Mouse (Mus musculus) MEL (cell line): Measurements from ENCODE around the gene Padi1. TPM values are rescaled to one million over a fixed set of nuclear protein-coding genes. Genes with fewer than 3 reads are reported as not detected.

ENCODE experiments used
- DNase-seq: peaks from one replicate; pipeline ENCODE4 v3.0.0; 2011; ENCODE audit warnings: low read depth, low spot score
- H3K27ac ChIP-seq: 2 replicates; pipeline ENCODE4 v1.5.1; 2012; ENCODE audit warnings: low read depth, mild to moderate bottlenecking, control low read depth, low read length, moderate library complexity; ENCODE audit not compliant: control insufficient read depth
- H3K27me3 ChIP-seq, 2 experiments: fragments of 150-350 bp in 1 of 2; sonication (generic) in 1 of 2; 2 replicates each; pipeline ENCODE4 v1.6.1; 2012; ENCODE audit warnings: low read length in 2 of 2, mild to moderate bottlenecking in 2 of 2, improper control_type of control experiment in 1 of 2, moderate library complexity in 1 of 2; ENCODE audit not compliant: insufficient read depth in 2 of 2, control insufficient read depth in 1 of 2
- H3K36me3 ChIP-seq, 2 experiments: 2 replicates each; pipeline ENCODE4 v1.6.1; 2012 to 2014; ENCODE audit warnings: low read length in 2 of 2, improper control_type of control experiment in 1 of 2, inconsistent platforms in 1 of 2, mild to moderate bottlenecking in 1 of 2; ENCODE audit not compliant: insufficient read depth in 2 of 2, control insufficient read depth in 1 of 2
- H3K4me1 ChIP-seq, 2 experiments: fragments of 150-350 bp in 1 of 2; sonication (generic) in 1 of 2; 2 replicates each; pipeline ENCODE4 v1.6.1; 2012; ENCODE audit warnings: low read length in 2 of 2, improper control_type of control experiment in 1 of 2, mild to moderate bottlenecking in 1 of 2; ENCODE audit not compliant: insufficient read depth in 2 of 2, control insufficient read depth in 1 of 2
- H3K4me3 ChIP-seq, 2 experiments: fragments of 150-350 bp in 1 of 2; sonication (generic) in 1 of 2; 2 replicates each; pipeline ENCODE4 v1.5.1; 2012; ENCODE audit warnings: low read depth in 2 of 2, low read length in 2 of 2, mild to moderate bottlenecking in 2 of 2, moderate library complexity in 2 of 2, control low read depth in 1 of 2, improper control_type of control experiment in 1 of 2; ENCODE audit not compliant: control insufficient read depth in 1 of 2, insufficient read depth in 1 of 2
- H3K79me2 ChIP-seq: 2 replicates; pipeline ENCODE4 v1.6.1; 2012; ENCODE audit warnings: mild to moderate bottlenecking, low read length, moderate library complexity; ENCODE audit not compliant: control insufficient read depth, poor library complexity, insufficient read depth
- H3K9ac ChIP-seq: 2 replicates; pipeline ENCODE4 v1.6.1; 2012; ENCODE audit warnings: low read depth, mild to moderate bottlenecking, control low read depth, low read length, moderate library complexity; ENCODE audit not compliant: control insufficient read depth, poor library complexity, severe bottlenecking
- H3K9me3 ChIP-seq: fragments of 150-350 bp; sonication (generic); replicated peaks from 2 replicates; pipeline ENCODE4 v1.6.1; 2012; ENCODE audit warnings: mild to moderate bottlenecking, low read length, improper control_type of control experiment, moderate library complexity; ENCODE audit not compliant: insufficient read depth
- BHLHE40 ChIP-seq: IDR thresholded peaks from 2 replicates; pipeline ENCODE4 v1.6.1; 2012; ENCODE audit warnings: low read depth, mild to moderate bottlenecking, inconsistent platforms, low read length, improper control_type of control experiment, borderline replicate concordance
- CTCF ChIP-seq, 3 experiments: IDR thresholded peaks in 2 of 3; conservative IDR thresholded peaks in 1 of 3; 2 replicates each; pipeline ENCODE4 v1.5.1; 2011 to 2012; ENCODE audit warnings: low read length in 3 of 3, low read depth in 2 of 3, mild to moderate bottlenecking in 2 of 3, improper control_type of control experiment in 1 of 3, inconsistent platforms in 1 of 3, mixed read lengths in 1 of 3, moderate library complexity in 1 of 3; ENCODE audit not compliant: control insufficient read depth in 1 of 3, insufficient read depth in 1 of 3, poor library complexity in 1 of 3, severe bottlenecking in 1 of 3
- ETS1 ChIP-seq: IDR thresholded peaks from 2 replicates; pipeline ENCODE4 v1.6.1; 2012; ENCODE audit warnings: low read depth, mild to moderate bottlenecking, inconsistent platforms, low read length, improper control_type of control experiment, moderate library complexity
- GABPA ChIP-seq: IDR thresholded peaks from 2 replicates; pipeline ENCODE4 v1.6.1; 2012; ENCODE audit warnings: low read depth, mild to moderate bottlenecking, inconsistent platforms, low read length, improper control_type of control experiment, moderate library complexity
- HCFC1 ChIP-seq: IDR thresholded peaks from 2 replicates; pipeline ENCODE4 v1.6.1; 2012; ENCODE audit warnings: low read depth, mild to moderate bottlenecking, inconsistent platforms, low read length, improper control_type of control experiment, moderate library complexity
- JUND ChIP-seq: IDR thresholded peaks from 2 replicates; pipeline ENCODE4 v1.6.1; 2011; ENCODE audit warnings: low read depth, mild to moderate bottlenecking, improper control_type of control experiment, low read length
- KAT2A ChIP-seq: conservative IDR thresholded peaks from 2 replicates; pipeline ENCODE4 v1.6.1; 2012; ENCODE audit warnings: low read depth, low read length, improper control_type of control experiment, inconsistent platforms
- MAX ChIP-seq: IDR thresholded peaks from 2 replicates; pipeline ENCODE4 v1.6.1; 2011; ENCODE audit warnings: low read length, improper control_type of control experiment
- MAZ ChIP-seq: IDR thresholded peaks from 2 replicates; pipeline ENCODE4 v1.6.1; 2012; ENCODE audit warnings: low read depth, mild to moderate bottlenecking, inconsistent platforms, low read length, improper control_type of control experiment
- MEF2A ChIP-seq: IDR thresholded peaks from 2 replicates; pipeline ENCODE4 v1.6.1; 2014; ENCODE audit warnings: low read depth, mild to moderate bottlenecking, inconsistent platforms, low read length, improper control_type of control experiment; ENCODE audit not compliant: poor library complexity, insufficient replicate concordance, severe bottlenecking; ENCODE audit errors: extremely low read depth
- POLR2AphosphoS2 ChIP-seq: IDR thresholded peaks from 2 replicates; pipeline ENCODE4 v1.6.1; 2011; ENCODE audit warnings: low read length, improper control_type of control experiment
- POLR2AphosphoS5 ChIP-seq: IDR thresholded peaks from 2 replicates; pipeline ENCODE4 v1.6.1; 2012; ENCODE audit warnings: low read depth, borderline replicate concordance, mild to moderate bottlenecking, inconsistent platforms, low read length, moderate library complexity, mixed read lengths
- RAD21 ChIP-seq: IDR thresholded peaks from 2 replicates; pipeline ENCODE4 v1.6.1; 2011; ENCODE audit warnings: mild to moderate bottlenecking, low read depth, low read length, improper control_type of control experiment
- SIN3A ChIP-seq: IDR thresholded peaks from 2 replicates; pipeline ENCODE4 v1.6.1; 2012; ENCODE audit warnings: low read length, improper control_type of control experiment, inconsistent platforms
- SMC3 ChIP-seq: IDR thresholded peaks from 2 replicates; pipeline ENCODE4 v1.6.1; 2011; ENCODE audit warnings: low read depth, low read length, improper control_type of control experiment
- USF1 ChIP-seq: IDR thresholded peaks from 2 replicates; pipeline ENCODE4 v1.6.1; 2014; ENCODE audit warnings: low read depth, mild to moderate bottlenecking, inconsistent platforms, low read length, improper control_type of control experiment, moderate library complexity
- USF2 ChIP-seq, 2 experiments: IDR thresholded peaks; 2 replicates each; pipeline ENCODE4 v1.6.1; 2011 to 2012; ENCODE audit warnings: improper control_type of control experiment in 2 of 2, low read length in 2 of 2, borderline replicate concordance in 1 of 2, inconsistent platforms in 1 of 2, low read depth in 1 of 2, mild to moderate bottlenecking in 1 of 2; ENCODE audit not compliant: insufficient read depth in 1 of 2
- ZC3H11A ChIP-seq: IDR thresholded peaks from 2 replicates; pipeline ENCODE4 v1.6.1; 2012; ENCODE audit warnings: low read depth, mild to moderate bottlenecking, inconsistent platforms, low read length, improper control_type of control experiment
- ZKSCAN1 ChIP-seq: IDR thresholded peaks from 2 replicates; pipeline ENCODE4 v1.6.1; 2012; ENCODE audit warnings: low read depth, mild to moderate bottlenecking, inconsistent platforms, low read length, improper control_type of control experiment, moderate library complexity
- ZNF384 ChIP-seq: IDR thresholded peaks from 2 replicates; pipeline ENCODE4 v1.6.1; 2012; ENCODE audit warnings: low read depth, mild to moderate bottlenecking, inconsistent platforms, low read length, improper control_type of control experiment
- polyA plus RNA-seq, 2 experiments: library from polyadenylated mRNA; stranded (reverse) in 1 of 2; unstranded in 1 of 2; fragments of >175 nt in 1 of 2; fragments of >200 nt in 1 of 2; gene quantifications; 2 replicates each; pipeline versions ENCODE4 v1.2.1 to v1.2.4; 2012; ENCODE audit warnings: low replicate concordance in 2 of 2, low read depth in 1 of 2; ENCODE audit not compliant: insufficient read length in 2 of 2, insufficient read depth in 1 of 2, missing spikeins in 1 of 2
- total RNA-seq: library from RNA; depleted of rRNA; stranded (reverse); fragments of 300-350 nt; gene quantifications from 2 replicates; pipeline ENCODE4 v1.2.3, GENCODE M21; 2012

Gene Padi1
- total and polyA plus RNA-seq, 3 experiments: 0.31 to 0.40 TPM; not detected in 1

DNA sequence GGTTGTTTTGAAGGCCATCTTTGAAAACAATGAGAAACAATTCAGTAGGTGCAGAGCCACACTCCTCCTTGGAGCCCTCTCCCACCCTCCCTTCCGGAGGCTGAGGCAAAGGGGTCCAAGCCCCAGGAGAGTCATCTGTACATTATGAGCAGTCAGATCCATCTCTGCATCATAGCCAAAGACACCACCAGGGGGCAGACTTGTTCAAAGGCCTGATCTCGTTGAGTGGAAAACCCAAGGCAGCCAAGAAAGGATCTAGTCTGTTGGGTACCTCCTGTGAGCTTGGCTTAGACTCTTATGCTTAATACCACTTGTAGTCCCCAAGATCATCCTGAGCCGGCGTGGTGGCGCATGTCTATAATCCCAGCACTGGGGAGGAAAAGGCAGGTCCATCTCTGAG, 23.6 kb downstream of the Padi1 start:
- peak; percentile 69 for DNase-seq
- peak; percentile 87 for TF ChIP-seq ZC3H11A
- peak; percentile 63 to 83 (median 80) for TF ChIP-seq CTCF (IDR thresholded peaks at IDR 0.05 in 2 of 3, conservative IDR thresholded peaks at IDR 0.05 in 1 of 3; ENCODE audit: control insufficient read depth in 1 of 3, insufficient read depth in 1 of 3, low read depth in 2 of 3, low read length in 3 of 3, poor library complexity in 1 of 3, severe bottlenecking in 1 of 3)
- TF ChIP-seq RAD21: peak; percentile 74
- TF ChIP-seq MAZ: no peak
- TF ChIP-seq SMC3: peak; percentile 97
- no peak for TF ChIP-seq HCFC1
- Histone ChIP-seq H3K36me3 (no peaks in the 10 kb centered on the region), H3K27ac (no peak overlapping the region), H3K79me2 (no peaks in the 10 kb centered on the region), H3K27me3 (no peaks in the 10 kb centered on the region), H3K4me3 (no peak overlapping the region), H3K9ac (no peak overlapping the region), H3K9me3 (no peaks in the 10 kb centered on the region), H3K4me1 (peaks cover 0 to 2% of the 10 kb centered on the region in 2 experiments; a peak in 1 of 4 replicates)

DNA sequence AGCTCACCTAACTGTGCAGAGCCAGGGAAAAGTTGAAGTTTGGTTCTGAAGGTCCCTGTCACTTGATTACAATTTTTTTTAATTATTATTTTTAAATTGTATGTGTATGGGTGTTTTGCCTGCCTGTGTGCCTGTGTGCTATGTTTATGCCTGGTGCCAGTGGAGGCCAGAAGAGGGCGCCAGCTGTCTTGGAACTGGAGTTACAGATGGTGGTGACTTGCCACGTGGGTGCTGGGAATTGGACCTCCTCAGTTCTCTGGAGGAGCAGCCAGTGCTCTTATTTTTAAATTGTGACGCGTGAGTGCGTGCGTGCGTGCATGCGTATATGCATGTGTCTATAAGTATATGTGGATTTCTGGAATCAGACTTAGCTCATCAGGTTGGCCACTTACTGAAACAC, 28.2 kb downstream of the Padi1 start:
- DNase-seq: peak; percentile 59
- Histone ChIP-seq H3K4me3 (no peak overlapping the region), H3K36me3 (peaks cover 0 to 9% of the 10 kb centered on the region in 2 experiments; a peak in 2 of 4 replicates), H3K27ac (no peak overlapping the region; the same call in 1 of the 2 replicates), H3K79me2 (no peaks in the 10 kb centered on the region), H3K9me3 (no peaks in the 10 kb centered on the region), H3K4me1 (peaks cover 0 to 28% of the 10 kb centered on the region in 2 experiments; a peak in 3 of 4 replicates), H3K9ac (peak overlapping the region; percentile 13; the same call in 1 of the 2 replicates), H3K27me3 (no peaks in the 10 kb centered on the region)
- TF ChIP-seq USF1 (no peak), RAD21 (peak; percentile 35), CTCF (IDR thresholded peaks at IDR 0.05 in 2 of 3, conservative IDR thresholded peaks at IDR 0.05 in 1 of 3; ENCODE audit: control insufficient read depth in 1 of 3, insufficient read depth in 1 of 3, low read depth in 2 of 3, low read length in 3 of 3, poor library complexity in 1 of 3, severe bottlenecking in 1 of 3) (peak; percentile 19 to 59 (median 46); a peak in 5 of 6 replicates)

DNA sequence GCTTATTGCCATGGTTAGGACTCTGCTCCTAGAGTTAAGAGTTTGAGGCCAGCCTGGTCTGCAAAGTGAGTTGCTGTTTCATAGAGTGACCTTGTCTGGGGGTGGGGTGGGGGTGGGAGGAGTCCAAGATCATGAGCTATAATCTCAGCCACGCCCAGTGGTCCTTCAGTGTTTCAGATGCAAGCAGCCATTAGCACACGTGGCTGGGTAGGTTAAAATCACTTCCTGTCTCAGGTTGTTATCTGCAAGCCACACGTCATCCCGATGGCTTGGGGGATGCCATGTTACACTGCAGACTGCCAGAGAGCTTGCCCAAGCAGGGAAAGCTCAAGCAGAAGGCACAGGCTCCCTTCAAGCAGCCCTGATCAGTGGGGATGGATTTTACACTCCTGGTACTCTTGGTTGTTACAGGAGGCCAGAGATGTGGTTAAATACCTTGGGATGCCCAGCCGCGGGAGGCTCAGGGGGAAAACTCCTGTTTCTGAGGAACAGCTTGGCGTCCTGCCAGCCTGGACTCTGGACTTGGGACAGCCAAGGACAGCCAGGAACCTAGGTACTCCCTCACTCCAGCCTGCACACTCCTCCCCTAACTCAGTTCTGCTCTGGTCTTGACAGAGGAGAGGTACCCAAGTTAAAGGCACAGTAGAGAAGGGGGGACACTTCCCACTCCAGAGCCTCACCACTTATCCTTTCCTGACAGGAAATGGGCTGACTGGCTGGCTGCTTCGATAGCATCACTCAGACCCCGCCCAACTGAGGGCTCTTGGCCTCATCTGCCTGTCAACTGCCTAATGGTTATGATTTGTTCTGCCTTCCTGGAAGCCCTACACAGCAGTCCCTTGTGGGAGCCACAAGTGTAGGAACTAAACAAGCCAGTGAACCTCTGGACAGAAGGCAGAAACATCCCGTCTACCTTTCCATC, 29.3 kb downstream of the Padi1 start:
- Histone ChIP-seq H3K4me1 (peaks cover 0 to 39% of the 10 kb centered on the region in 2 experiments; a peak in 3 of 4 replicates), H3K4me3 (peak overlapping the region in 1 of 2 experiments; percentile 18; a peak in 2 of 4 replicates)
- TF ChIP-seq MAX: peak; percentile 89
- no peak for TF ChIP-seq KAT2A
- no peak for TF ChIP-seq ZNF384
- TF ChIP-seq POLR2AphosphoS2: 0 out of 2 replicates have a peak, but pooled peaks have one; percentile 29
- TF ChIP-seq ZKSCAN1: no peak
- TF ChIP-seq SIN3A: peak; percentile 67
- no peak for TF ChIP-seq MAZ
- TF ChIP-seq BHLHE40: no peak
- TF ChIP-seq HCFC1: peak; percentile 71
- no peak for TF ChIP-seq MEF2A
- no peak for TF ChIP-seq SMC3
- no peak for TF ChIP-seq CTCF (IDR thresholded peaks at IDR 0.05 in 2 of 3, conservative IDR thresholded peaks at IDR 0.05 in 1 of 3; ENCODE audit: control insufficient read depth in 1 of 3, insufficient read depth in 1 of 3, low read depth in 2 of 3, low read length in 3 of 3, poor library complexity in 1 of 3, severe bottlenecking in 1 of 3)
- TF ChIP-seq JUND: no peak
- no peak for TF ChIP-seq ZC3H11A
- no peak for TF ChIP-seq POLR2AphosphoS5
- peak; percentile 81 for TF ChIP-seq ETS1
- no peak for TF ChIP-seq USF2 (IDR thresholded peaks at IDR 0.05; ENCODE audit: borderline replicate concordance in 1 of 2, insufficient read depth in 1 of 2, low read depth in 1 of 2, low read length in 2 of 2)
- TF ChIP-seq GABPA: no peak

More for the DNA sequence above, 29.3 kb downstream of the Padi1 start:
- no peaks in the 10 kb centered on the region for H3K27me3 ChIP-seq
- H3K27ac ChIP-seq: peak overlapping the region; percentile 78
- H3K9ac ChIP-seq: peak overlapping the region; percentile 33
- no peaks in the 10 kb centered on the region for H3K79me2 ChIP-seq
- peak; percentile 88 for DNase-seq
- peaks cover 0 to 9% of the 10 kb centered on the region in 2 experiments; a peak in 2 of 4 replicates for H3K36me3 ChIP-seq
- H3K9me3 ChIP-seq: no peaks in the 10 kb centered on the region
